Mouse (Mus musculus) MEL (cell line): Measurements from ENCODE around the gene Relt. TPM values are rescaled to one million over a fixed set of nuclear protein-coding genes. Genes with fewer than 3 reads are reported as not detected.

Experiments
- DNase-seq: peaks from one replicate; pipeline ENCODE4 v3.0.0; 2011; ENCODE audit warnings: low read depth, low spot score
- H3K27ac ChIP-seq: 2 replicates; pipeline ENCODE4 v1.5.1; 2012; ENCODE audit warnings: low read depth, mild to moderate bottlenecking, control low read depth, low read length, moderate library complexity; ENCODE audit not compliant: control insufficient read depth
- H3K27me3 ChIP-seq, 2 experiments: fragments of 150-350 bp in 1 of 2; sonication (generic) in 1 of 2; 2 replicates each; pipeline ENCODE4 v1.6.1; 2012; ENCODE audit warnings: low read length in 2 of 2, mild to moderate bottlenecking in 2 of 2, improper control_type of control experiment in 1 of 2, moderate library complexity in 1 of 2; ENCODE audit not compliant: insufficient read depth in 2 of 2, control insufficient read depth in 1 of 2
- H3K36me3 ChIP-seq, 2 experiments: 2 replicates each; pipeline ENCODE4 v1.6.1; 2012 to 2014; ENCODE audit warnings: low read length in 2 of 2, improper control_type of control experiment in 1 of 2, inconsistent platforms in 1 of 2, mild to moderate bottlenecking in 1 of 2; ENCODE audit not compliant: insufficient read depth in 2 of 2, control insufficient read depth in 1 of 2
- H3K4me1 ChIP-seq, 2 experiments: fragments of 150-350 bp in 1 of 2; sonication (generic) in 1 of 2; 2 replicates each; pipeline ENCODE4 v1.6.1; 2012; ENCODE audit warnings: low read length in 2 of 2, improper control_type of control experiment in 1 of 2, mild to moderate bottlenecking in 1 of 2; ENCODE audit not compliant: insufficient read depth in 2 of 2, control insufficient read depth in 1 of 2
- H3K4me3 ChIP-seq, 2 experiments: fragments of 150-350 bp in 1 of 2; sonication (generic) in 1 of 2; 2 replicates each; pipeline ENCODE4 v1.5.1; 2012; ENCODE audit warnings: low read depth in 2 of 2, low read length in 2 of 2, mild to moderate bottlenecking in 2 of 2, moderate library complexity in 2 of 2, control low read depth in 1 of 2, improper control_type of control experiment in 1 of 2; ENCODE audit not compliant: control insufficient read depth in 1 of 2, insufficient read depth in 1 of 2
- H3K79me2 ChIP-seq: 2 replicates; pipeline ENCODE4 v1.6.1; 2012; ENCODE audit warnings: mild to moderate bottlenecking, low read length, moderate library complexity; ENCODE audit not compliant: control insufficient read depth, poor library complexity, insufficient read depth
- H3K9ac ChIP-seq: 2 replicates; pipeline ENCODE4 v1.6.1; 2012; ENCODE audit warnings: low read depth, mild to moderate bottlenecking, control low read depth, low read length, moderate library complexity; ENCODE audit not compliant: control insufficient read depth, poor library complexity, severe bottlenecking
- H3K9me3 ChIP-seq: fragments of 150-350 bp; sonication (generic); replicated peaks from 2 replicates; pipeline ENCODE4 v1.6.1; 2012; ENCODE audit warnings: mild to moderate bottlenecking, low read length, improper control_type of control experiment, moderate library complexity; ENCODE audit not compliant: insufficient read depth
- CHD2 ChIP-seq: IDR thresholded peaks from 2 replicates; pipeline ENCODE4 v1.6.1; 2011; ENCODE audit warnings: low read length, improper control_type of control experiment
- CTCF ChIP-seq, 3 experiments: IDR thresholded peaks in 2 of 3; conservative IDR thresholded peaks in 1 of 3; 2 replicates each; pipeline ENCODE4 v1.5.1; 2011 to 2012; ENCODE audit warnings: low read length in 3 of 3, low read depth in 2 of 3, mild to moderate bottlenecking in 2 of 3, improper control_type of control experiment in 1 of 3, inconsistent platforms in 1 of 3, mixed read lengths in 1 of 3, moderate library complexity in 1 of 3; ENCODE audit not compliant: control insufficient read depth in 1 of 3, insufficient read depth in 1 of 3, poor library complexity in 1 of 3, severe bottlenecking in 1 of 3
- E2F4 ChIP-seq: IDR thresholded peaks from 2 replicates; pipeline ENCODE4 v1.6.1; 2011; ENCODE audit warnings: low read depth, low read length, improper control_type of control experiment, borderline replicate concordance
- ELF1 ChIP-seq: IDR thresholded peaks from 2 replicates; pipeline ENCODE4 v1.6.1; 2014; ENCODE audit warnings: low read depth, mild to moderate bottlenecking, inconsistent platforms, low read length, improper control_type of control experiment, moderate library complexity
- ETS1 ChIP-seq: IDR thresholded peaks from 2 replicates; pipeline ENCODE4 v1.6.1; 2012; ENCODE audit warnings: low read depth, mild to moderate bottlenecking, inconsistent platforms, low read length, improper control_type of control experiment, moderate library complexity
- GABPA ChIP-seq: IDR thresholded peaks from 2 replicates; pipeline ENCODE4 v1.6.1; 2012; ENCODE audit warnings: low read depth, mild to moderate bottlenecking, inconsistent platforms, low read length, improper control_type of control experiment, moderate library complexity
- JUND ChIP-seq: IDR thresholded peaks from 2 replicates; pipeline ENCODE4 v1.6.1; 2011; ENCODE audit warnings: low read depth, mild to moderate bottlenecking, improper control_type of control experiment, low read length
- KAT2A ChIP-seq: conservative IDR thresholded peaks from 2 replicates; pipeline ENCODE4 v1.6.1; 2012; ENCODE audit warnings: low read depth, low read length, improper control_type of control experiment, inconsistent platforms
- MAZ ChIP-seq: IDR thresholded peaks from 2 replicates; pipeline ENCODE4 v1.6.1; 2012; ENCODE audit warnings: low read depth, mild to moderate bottlenecking, inconsistent platforms, low read length, improper control_type of control experiment
- MYB ChIP-seq: IDR thresholded peaks from 2 replicates; pipeline ENCODE4 v1.6.1; 2011; ENCODE audit warnings: mild to moderate bottlenecking, low read depth, low read length, improper control_type of control experiment
- POLR2AphosphoS2 ChIP-seq: IDR thresholded peaks from 2 replicates; pipeline ENCODE4 v1.6.1; 2011; ENCODE audit warnings: low read length, improper control_type of control experiment
- RCOR1 ChIP-seq: IDR thresholded peaks from 2 replicates; pipeline ENCODE4 v1.6.1; 2012; ENCODE audit warnings: low read depth, mild to moderate bottlenecking, inconsistent platforms, low read length, improper control_type of control experiment
- SMC3 ChIP-seq: IDR thresholded peaks from 2 replicates; pipeline ENCODE4 v1.6.1; 2011; ENCODE audit warnings: low read depth, low read length, improper control_type of control experiment
- TAL1 ChIP-seq: IDR thresholded peaks from 2 replicates; pipeline ENCODE4 v1.6.1; 2012; ENCODE audit warnings: mild to moderate bottlenecking, inconsistent platforms, low read length, moderate library complexity, mixed read lengths
- TCF12 ChIP-seq: IDR thresholded peaks from 2 replicates; pipeline ENCODE4 v1.6.1; 2014; ENCODE audit warnings: low read depth, mild to moderate bottlenecking, inconsistent platforms, low read length, improper control_type of control experiment, moderate library complexity
- UBTF ChIP-seq: IDR thresholded peaks from 2 replicates; pipeline ENCODE4 v1.6.1; 2012; ENCODE audit warnings: low read depth, mild to moderate bottlenecking, inconsistent platforms, low read length, improper control_type of control experiment, moderate library complexity, borderline replicate concordance; ENCODE audit not compliant: insufficient read depth
- ZC3H11A ChIP-seq: IDR thresholded peaks from 2 replicates; pipeline ENCODE4 v1.6.1; 2012; ENCODE audit warnings: low read depth, mild to moderate bottlenecking, inconsistent platforms, low read length, improper control_type of control experiment
- polyA plus RNA-seq, 2 experiments: library from polyadenylated mRNA; stranded (reverse) in 1 of 2; unstranded in 1 of 2; fragments of >175 nt in 1 of 2; fragments of >200 nt in 1 of 2; gene quantifications; 2 replicates each; pipeline versions ENCODE4 v1.2.1 to v1.2.4; 2012; ENCODE audit warnings: low replicate concordance in 2 of 2, low read depth in 1 of 2; ENCODE audit not compliant: insufficient read length in 2 of 2, insufficient read depth in 1 of 2, missing spikeins in 1 of 2
- total RNA-seq: library from RNA; depleted of rRNA; stranded (reverse); fragments of 300-350 nt; gene quantifications from 2 replicates; pipeline ENCODE4 v1.2.3, GENCODE M21; 2012

Gene Relt
- total and polyA plus RNA-seq, 3 experiments: 29.6 to 37.1 TPM; not detected in 1

GRCm38 (mm10) chr7:100854137-100854814 lies 9.0 kb downstream of the Relt start:
- no peaks in the 10 kb centered on the region for H3K9me3 ChIP-seq
- H3K9ac ChIP-seq: peak overlapping the region; percentile 57
- H3K27me3 ChIP-seq: no peaks in the 10 kb centered on the region
- H3K4me3 ChIP-seq: no peak overlapping the region
- H3K36me3 ChIP-seq: peaks cover 3 to 43% of the 10 kb centered on the region in 2 experiments; a peak in 3 of 4 replicates
- TF ChIP-seq TAL1 (peak; percentile 46), CHD2 (no peak)
- peak overlapping the region; percentile 97 for H3K27ac ChIP-seq
- peaks cover 16 to 47% of the 10 kb centered on the region in 2 experiments for H3K4me1 ChIP-seq
- peaks cover 21% of the 10 kb centered on the region for H3K79me2 ChIP-seq
- peak; percentile 49 for DNase-seq

- TF ChIP-seq JUND: no peak
- TF ChIP-seq SMC3: no peak
- no peak for TF ChIP-seq MAZ
- TF ChIP-seq UBTF: no peak
- TF ChIP-seq KAT2A: no peak
- TF ChIP-seq TCF12: no peak
- no peak for TF ChIP-seq MYB
- no peak for TF ChIP-seq RCOR1
- TF ChIP-seq CTCF (IDR thresholded peaks at IDR 0.05 in 2 of 3, conservative IDR thresholded peaks at IDR 0.05 in 1 of 3; ENCODE audit: control insufficient read depth in 1 of 3, insufficient read depth in 1 of 3, low read depth in 2 of 3, low read length in 3 of 3, poor library complexity in 1 of 3, severe bottlenecking in 1 of 3): no peak
- TF ChIP-seq GABPA: no peak
- TF ChIP-seq ETS1: no peak
- TF ChIP-seq E2F4: no peak
- no peak for TF ChIP-seq CHD2
- TF ChIP-seq ZC3H11A: no peak
- no peak for TF ChIP-seq POLR2AphosphoS2
- TF ChIP-seq ELF1: no peak
- TF ChIP-seq, all 39 proteins: peak for 0
- no peak overlapping the region for H3K9ac ChIP-seq
- peak; percentile 53 for DNase-seq
- H3K27me3 ChIP-seq: no peaks in the 10 kb centered on the region
- H3K36me3 ChIP-seq: peaks cover 5 to 36% of the 10 kb centered on the region in 2 experiments; a peak in 3 of 4 replicates
- no peaks in the 10 kb centered on the region for H3K9me3 ChIP-seq
- peak overlapping the region; percentile 14; the same call in 1 of the 2 replicates for H3K27ac ChIP-seq
- peaks cover 16 to 41% of the 10 kb centered on the region in 2 experiments for H3K4me1 ChIP-seq
- H3K4me3 ChIP-seq: no peak overlapping the region
- H3K79me2 ChIP-seq: peaks cover 16% of the 10 kb centered on the region
These were observed 9.8 kb downstream of the Relt start for GRCm38 (mm10) chr7:100853396-100853795.
